Mouse (Mus musculus): ENCODE measurements around the gene Mb21d2. TPM values are rescaled to one million over a fixed set of nuclear protein-coding genes. Genes with fewer than 3 reads are reported as not detected.

Gene Mb21d2
- polyA plus RNA-seq, 1 experiment from 2014 or later = 9.6 TPM

GRCm38 (mm10) chr16:28859009-28859288 is 70.5 kb downstream of the Mb21d2 start:
- no peak for ATAC-seq (ENCODE audit: insufficient number of reproducible peaks, insufficient read depth, low FRiP score, low TSS enrichment, low read depth)
- no peaks in the 10 kb centered on the region for H3K36me3 ChIP-seq
- peaks cover 39% of the 10 kb centered on the region for H3K4me1 ChIP-seq (replicated peaks)
- H3K4me3 ChIP-seq (replicated peaks) = no peak overlapping the region
- H3K9ac ChIP-seq (replicated peaks) = no peak overlapping the region
- H3K27ac ChIP-seq = no peak overlapping the region
- WGBS = 85% methylated on average over 7 of the region's 7 CpGs
- H3K9me3 ChIP-seq = no peaks in the 10 kb centered on the region
- H3K4me2 ChIP-seq = no peak overlapping the region
- no peaks in the 10 kb centered on the region for H3K27me3 ChIP-seq

DNA sequence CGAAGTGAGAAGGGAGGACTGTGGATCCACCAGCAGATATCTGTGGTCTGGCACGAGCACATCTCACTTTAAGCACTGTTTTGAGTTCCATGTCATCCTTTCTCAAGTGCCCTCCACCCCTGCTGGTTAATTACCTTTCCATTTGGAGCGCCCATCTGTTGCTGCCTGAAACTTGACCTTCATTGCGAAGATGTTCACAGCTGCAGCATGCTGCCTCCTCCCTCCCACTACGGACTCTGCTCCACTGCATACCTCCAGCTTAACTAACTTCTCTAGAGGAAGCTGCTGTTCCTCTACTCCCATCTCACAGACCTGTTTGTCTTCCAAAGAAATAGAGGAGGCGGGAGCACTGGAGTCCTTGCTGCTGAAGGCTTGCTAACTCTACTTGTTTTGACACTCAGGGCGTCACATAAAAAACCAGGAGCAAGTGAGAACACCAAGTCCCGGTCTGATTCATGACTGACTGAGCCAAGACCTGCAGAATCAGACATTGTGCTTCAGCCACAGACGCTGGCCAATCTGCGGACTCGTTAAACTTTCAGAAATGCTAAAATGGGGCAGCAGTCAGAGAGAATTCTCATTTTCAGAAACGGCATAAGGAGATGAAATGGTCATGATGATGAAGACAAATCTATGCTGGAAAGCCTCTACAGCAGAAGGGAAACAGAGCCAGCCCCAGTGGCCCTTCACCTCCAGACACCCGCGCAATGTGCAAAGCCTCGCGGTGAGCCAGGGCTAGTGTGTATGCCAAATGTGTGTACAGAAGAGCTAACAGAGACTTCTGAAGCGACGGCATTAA is 71.1 kb downstream of the Mb21d2 start:
- Histone ChIP-seq H3K27me3 (no peaks in the 10 kb centered on the region), H3K4me3 (replicated peaks) (no peak overlapping the region), H3K9ac (replicated peaks) (no peak overlapping the region), H3K4me2 (no peak overlapping the region), H3K36me3 (no peaks in the 10 kb centered on the region), H3K4me1 (replicated peaks) (peaks cover 39% of the 10 kb centered on the region), H3K27ac (no peak overlapping the region), H3K9me3 (no peaks in the 10 kb centered on the region)
- no peak for ATAC-seq (ENCODE audit: insufficient number of reproducible peaks, insufficient read depth, low FRiP score, low TSS enrichment, low read depth)
- 66% methylated on average over 18 of the region's 18 CpGs for whole genome bisulfite sequencing

- no peak overlapping the region for H3K4me2 ChIP-seq
- no peak overlapping the region for H3K27ac ChIP-seq
- peaks cover 7% of the 10 kb centered on the region; the same call in 1 of the 2 replicates for H3K9me3 ChIP-seq
- no peak overlapping the region for H3K9ac ChIP-seq (replicated peaks)
- peaks cover 6% of the 10 kb centered on the region; the same call in 1 of the 2 replicates for H3K4me1 ChIP-seq (replicated peaks)
- H3K36me3 ChIP-seq = peaks cover 3% of the 10 kb centered on the region; the same call in 1 of the 2 replicates
- no peaks in the 10 kb centered on the region for H3K27me3 ChIP-seq
- no peak overlapping the region for H3K4me3 ChIP-seq (replicated peaks)
- WGBS = 59% methylated on average over 11 of the region's 11 CpGs
- no peak for ATAC-seq (ENCODE audit: insufficient number of reproducible peaks, insufficient read depth, low FRiP score, low TSS enrichment, low read depth)
These were observed 78.1 kb downstream of the Mb21d2 start for GRCm38 (mm10) chr16:28851409-28851821.

DNA sequence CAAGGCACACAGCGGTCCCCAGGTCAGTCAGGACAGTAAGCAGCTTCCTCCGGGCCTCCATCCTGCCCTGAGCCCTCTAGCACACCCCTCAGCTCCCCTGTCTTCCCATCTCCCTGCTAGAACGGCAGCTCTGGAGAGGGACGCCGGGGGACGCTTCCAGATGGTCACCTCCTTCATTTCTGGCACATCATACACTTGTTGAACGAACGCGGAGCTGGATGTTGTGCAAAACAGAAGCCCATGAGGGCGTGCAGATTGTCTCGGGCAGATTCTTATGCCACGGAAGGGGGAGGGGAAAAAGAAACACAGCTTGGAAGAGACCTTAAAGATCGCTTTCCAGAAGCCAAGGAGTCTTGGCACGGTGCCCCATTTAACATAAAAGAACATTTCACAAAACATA is 78.6 kb downstream of the Mb21d2 start:
- Histone ChIP-seq H3K4me3 (replicated peaks) (no peak overlapping the region), H3K9ac (replicated peaks) (no peak overlapping the region), H3K4me2 (no peak overlapping the region), H3K4me1 (replicated peaks) (peaks cover 6% of the 10 kb centered on the region; the same call in 1 of the 2 replicates), H3K36me3 (peaks cover 3% of the 10 kb centered on the region; the same call in 1 of the 2 replicates), H3K27ac (no peak overlapping the region), H3K9me3 (peaks cover 7% of the 10 kb centered on the region; the same call in 1 of the 2 replicates), H3K27me3 (no peaks in the 10 kb centered on the region)
- ATAC-seq (ENCODE audit: insufficient number of reproducible peaks, insufficient read depth, low FRiP score, low TSS enrichment, low read depth) = no peak
- 75% methylated on average over 14 of the region's 14 CpGs for WGBS

DNA sequence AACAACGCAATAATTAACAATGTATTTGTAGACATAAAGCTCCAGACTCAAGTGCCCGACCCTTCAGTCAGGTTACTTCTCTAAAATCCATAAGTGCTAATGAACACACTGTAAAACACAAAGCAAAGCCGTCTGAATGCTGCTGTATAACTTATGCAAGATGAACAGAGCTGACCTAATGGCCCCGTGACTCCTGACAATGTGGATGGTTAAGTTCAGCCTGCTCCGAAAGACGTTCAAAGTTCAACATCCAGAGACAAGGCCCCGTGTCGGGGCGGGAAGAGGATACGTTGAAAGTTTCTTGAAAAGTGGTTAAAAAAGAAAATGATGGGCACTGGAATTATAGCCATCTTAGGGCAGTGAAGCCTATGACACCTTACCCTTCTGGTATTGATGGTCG is 83.3 kb downstream of the Mb21d2 start:
- ATAC-seq (ENCODE audit: insufficient number of reproducible peaks, insufficient read depth, low FRiP score, low TSS enrichment, low read depth) = no peak
- 89% methylated on average over 11 of the region's 11 CpGs for WGBS
- Histone ChIP-seq H3K27ac (no peak overlapping the region), H3K27me3 (peaks cover 7% of the 10 kb centered on the region; the same call in 1 of the 2 replicates), H3K9me3 (peaks cover 7% of the 10 kb centered on the region; the same call in 1 of the 2 replicates), H3K4me1 (replicated peaks) (peaks cover 5% of the 10 kb centered on the region), H3K4me3 (replicated peaks) (no peak overlapping the region), H3K4me2 (no peak overlapping the region), H3K9ac (replicated peaks) (no peak overlapping the region), H3K36me3 (peaks cover 3% of the 10 kb centered on the region; the same call in 1 of the 2 replicates)

GRCm38 (mm10) chr16:28845336-28845735 is 84.1 kb downstream of the Mb21d2 start:
- no peak overlapping the region for H3K4me3 ChIP-seq (replicated peaks)
- no peak overlapping the region for H3K9ac ChIP-seq (replicated peaks)
- H3K27ac ChIP-seq = no peak overlapping the region
- peaks cover 3% of the 10 kb centered on the region; the same call in 1 of the 2 replicates for H3K36me3 ChIP-seq
- H3K9me3 ChIP-seq = peaks cover 7% of the 10 kb centered on the region; the same call in 1 of the 2 replicates
- no peak for ATAC-seq (ENCODE audit: insufficient number of reproducible peaks, insufficient read depth, low FRiP score, low TSS enrichment, low read depth)
- peaks cover 7% of the 10 kb centered on the region; the same call in 1 of the 2 replicates for H3K27me3 ChIP-seq
- peaks cover 12% of the 10 kb centered on the region for H3K4me1 ChIP-seq (replicated peaks)
- no peak overlapping the region for H3K4me2 ChIP-seq
- 80% methylated on average over 3 of the region's 3 CpGs for WGBS

DNA sequence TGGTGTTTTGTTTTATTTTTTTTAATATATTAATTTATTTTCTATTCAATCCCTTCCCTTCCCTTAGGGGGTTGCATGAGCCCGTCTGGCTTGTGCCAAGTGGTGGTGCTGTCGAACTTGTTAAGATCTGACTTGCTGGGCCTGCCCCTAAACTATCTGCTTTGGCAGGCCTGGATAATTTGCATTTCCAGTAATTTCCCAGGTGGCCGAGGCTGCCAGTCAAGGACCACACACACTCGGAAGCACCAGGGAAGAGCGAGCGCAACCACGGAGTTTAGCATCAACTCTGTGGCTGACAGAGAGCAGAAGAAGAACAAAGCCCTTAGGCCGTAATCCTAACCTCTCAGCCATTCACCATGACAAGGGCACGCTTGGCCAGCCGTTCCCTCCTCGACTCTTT is 88.4 kb downstream of the Mb21d2 start:
- ATAC-seq (ENCODE audit: insufficient number of reproducible peaks, insufficient read depth, low FRiP score, low TSS enrichment, low read depth) = no peak
- Histone ChIP-seq H3K4me2 (peak overlapping the region; percentile 16; the same call in 1 of the 2 replicates), H3K9me3 (no peaks in the 10 kb centered on the region), H3K4me3 (replicated peaks) (no peak overlapping the region), H3K36me3 (no peaks in the 10 kb centered on the region), H3K27me3 (peaks cover 7% of the 10 kb centered on the region; the same call in 1 of the 2 replicates), H3K9ac (replicated peaks) (no peak overlapping the region), H3K4me1 (replicated peaks) (peaks cover 17% of the 10 kb centered on the region), H3K27ac (no peak overlapping the region)
- 21% methylated on average over 11 of the region's 11 CpGs for WGBS

DNA sequence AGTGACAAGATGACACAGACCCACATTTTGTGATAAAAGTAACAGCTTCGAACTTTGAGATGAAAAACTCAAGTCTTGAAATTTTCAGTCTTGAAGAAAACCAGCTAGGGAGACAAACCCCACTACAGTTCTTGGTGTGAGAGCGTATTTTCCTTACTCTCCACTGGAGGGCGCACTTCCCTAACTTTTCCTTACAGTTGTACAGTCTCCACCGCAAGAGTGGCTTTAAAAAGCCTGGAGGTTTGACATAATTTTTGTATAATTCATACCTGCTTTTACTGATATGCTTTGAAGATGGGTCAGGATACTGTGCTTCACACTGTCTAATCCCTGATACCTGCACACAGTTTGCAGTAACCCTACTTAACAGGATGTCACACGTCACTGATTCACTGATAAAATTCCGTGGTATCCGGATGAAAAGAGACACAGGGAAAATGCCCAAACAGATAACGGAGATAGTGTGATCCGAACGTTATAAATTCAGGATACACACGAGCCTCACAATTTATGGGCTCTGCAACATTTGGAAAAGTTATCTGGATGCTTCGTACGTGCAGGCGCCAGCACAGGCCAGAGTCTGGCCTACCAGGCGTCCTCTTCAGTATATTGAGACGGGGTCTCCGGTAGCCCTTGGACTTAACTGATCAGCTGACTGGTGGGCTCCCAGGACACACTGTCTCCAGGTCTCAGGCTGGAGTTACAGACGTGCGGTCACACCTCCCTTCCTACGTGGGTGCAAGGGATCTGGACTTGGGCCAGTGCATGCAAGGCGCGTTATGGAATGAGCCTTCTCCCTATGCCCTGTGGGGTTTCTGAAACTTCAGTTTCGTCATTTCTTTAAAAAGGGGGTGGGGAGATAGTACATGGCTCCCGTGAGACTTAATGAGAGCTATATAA is 89.1 kb downstream of the Mb21d2 start:
- H3K27ac ChIP-seq = no peak overlapping the region

GRCm38 (mm10) chr16:28839575-28839974 is 89.9 kb downstream of the Mb21d2 start:
- 79% methylated on average over 9 of the region's 9 CpGs for WGBS
- H3K4me1 ChIP-seq (replicated peaks) = peaks cover 23% of the 10 kb centered on the region
- no peak for ATAC-seq (ENCODE audit: insufficient number of reproducible peaks, insufficient read depth, low FRiP score, low TSS enrichment, low read depth)
- no peak overlapping the region for H3K4me2 ChIP-seq
- H3K9ac ChIP-seq (replicated peaks) = no peak overlapping the region
- peaks cover 7% of the 10 kb centered on the region; the same call in 1 of the 2 replicates for H3K27me3 ChIP-seq
- H3K27ac ChIP-seq = no peak overlapping the region
- no peaks in the 10 kb centered on the region for H3K36me3 ChIP-seq
- no peak overlapping the region for H3K4me3 ChIP-seq (replicated peaks)
- H3K9me3 ChIP-seq = no peaks in the 10 kb centered on the region

More for the DNA sequence above, 89.1 kb downstream of the Mb21d2 start:
- Histone ChIP-seq H3K4me2 (no peak overlapping the region), H3K9ac (replicated peaks) (no peak overlapping the region), H3K4me3 (replicated peaks) (no peak overlapping the region), H3K27me3 (peaks cover 7% of the 10 kb centered on the region; the same call in 1 of the 2 replicates), H3K36me3 (no peaks in the 10 kb centered on the region), H3K9me3 (no peaks in the 10 kb centered on the region), H3K4me1 (replicated peaks) (peaks cover 23% of the 10 kb centered on the region)
- 54% methylated on average over 24 of the region's 24 CpGs for WGBS
- ATAC-seq (ENCODE audit: insufficient number of reproducible peaks, insufficient read depth, low FRiP score, low TSS enrichment, low read depth) = peak; percentile 58

GRCm38 (mm10) chr16:28838016-28838415 is 91.5 kb downstream of the Mb21d2 start:
- Histone ChIP-seq H3K27me3 (peaks cover 7% of the 10 kb centered on the region; the same call in 1 of the 2 replicates), H3K4me3 (replicated peaks) (no peak overlapping the region), H3K9me3 (no peaks in the 10 kb centered on the region), H3K27ac (no peak overlapping the region), H3K36me3 (no peaks in the 10 kb centered on the region), H3K9ac (replicated peaks) (no peak overlapping the region), H3K4me1 (replicated peaks) (peaks cover 23% of the 10 kb centered on the region), H3K4me2 (no peak overlapping the region)
- WGBS = 18% methylated on average over 12 of the region's 12 CpGs
- no peak; the same call in 1 of the 2 replicates for ATAC-seq (ENCODE audit: insufficient number of reproducible peaks, insufficient read depth, low FRiP score, low TSS enrichment, low read depth)

GRCm38 (mm10) chr16:28832085-28832635 is 97.3 kb downstream of the Mb21d2 start:
- Histone ChIP-seq H3K27me3 (no peaks in the 10 kb centered on the region), H3K9me3 (no peaks in the 10 kb centered on the region), H3K36me3 (peaks cover 15% of the 10 kb centered on the region), H3K4me3 (replicated peaks) (no peak overlapping the region), H3K9ac (replicated peaks) (no peak overlapping the region), H3K27ac (no peak overlapping the region), H3K4me1 (replicated peaks) (peaks cover 20% of the 10 kb centered on the region), H3K4me2 (no peak overlapping the region)
- 86% methylated on average over 12 of the region's 12 CpGs for WGBS
- ATAC-seq (ENCODE audit: insufficient number of reproducible peaks, insufficient read depth, low FRiP score, low TSS enrichment, low read depth) = no peak
